Mouse (Mus musculus) ES-E14 (cell line): Measurements from ENCODE around the gene Pdzd2. TPM values are rescaled to one million over a fixed set of nuclear protein-coding genes. Genes with fewer than 3 reads are reported as not detected.

Source experiments
- DNase-seq: peaks from one replicate; pipeline ENCODE4 v3.0.0-alpha.2; 2013; ENCODE audit warnings: low read depth, low spot score
- H3K27ac ChIP-seq: 2 replicates; pipeline ENCODE4 v1.5.1; 2012; ENCODE audit warnings: low read depth, mild to moderate bottlenecking, low read length, moderate library complexity, mixed read lengths; ENCODE audit not compliant: poor library complexity, insufficient read depth, severe bottlenecking
- H3K36me3 ChIP-seq: 2 replicates; pipeline ENCODE4 v1.6.1; 2012; ENCODE audit warnings: mild to moderate bottlenecking, low read length, moderate library complexity, mixed read lengths; ENCODE audit not compliant: control insufficient read depth, poor library complexity, insufficient read depth, severe bottlenecking
- H3K4me1 ChIP-seq, 2 experiments: fragments of 150-350 bp in 1 of 2; sonication (generic) in 1 of 2; 2 replicates each; pipeline ENCODE4 v1.6.1; 2012; ENCODE audit warnings: low read length in 2 of 2, mild to moderate bottlenecking in 1 of 2, mixed read lengths in 1 of 2; ENCODE audit not compliant: control insufficient read depth in 2 of 2, insufficient read depth in 2 of 2, poor library complexity in 1 of 2
- H3K4me3 ChIP-seq, 2 experiments: fragments of 150-350 bp in 1 of 2; sonication (generic) in 1 of 2; 2 replicates each; pipeline ENCODE4 v1.5.1; 2012; ENCODE audit warnings: low read length in 2 of 2, low read depth in 1 of 2, mild to moderate bottlenecking in 1 of 2, mixed read lengths in 1 of 2; ENCODE audit not compliant: insufficient read depth in 1 of 2, poor library complexity in 1 of 2, severe bottlenecking in 1 of 2
- H3K9ac ChIP-seq: 2 replicates; pipeline ENCODE4 v1.6.1; 2012; ENCODE audit warnings: low read depth, mild to moderate bottlenecking, low read length, mixed read lengths; ENCODE audit not compliant: poor library complexity, insufficient read depth, severe bottlenecking
- H3K9me3 ChIP-seq: fragments of 150-350 bp; sonication (generic); 2 replicates; pipeline ENCODE4 v1.6.1; 2012; ENCODE audit warnings: low read depth, mild to moderate bottlenecking, low read length; ENCODE audit not compliant: control insufficient read depth, insufficient read depth
- CHD2 ChIP-seq: IDR thresholded peaks from 2 replicates; pipeline ENCODE4 v1.6.1; 2014; ENCODE audit warnings: mild to moderate bottlenecking, low read depth, low read length, inconsistent platforms
- HCFC1 ChIP-seq: IDR thresholded peaks from 2 replicates; pipeline ENCODE4 v1.6.1; 2012; ENCODE audit warnings: low read length, inconsistent platforms, borderline replicate concordance; ENCODE audit not compliant: insufficient read depth
- MAFK ChIP-seq: IDR thresholded peaks from 2 replicates; pipeline ENCODE4 v1.6.1; 2014; ENCODE audit warnings: mild to moderate bottlenecking, low read depth, low read length, inconsistent platforms; ENCODE audit not compliant: insufficient read depth
- ZC3H11A ChIP-seq: IDR thresholded peaks from 2 replicates; pipeline ENCODE4 v1.6.1; 2012; ENCODE audit warnings: low read depth, mild to moderate bottlenecking, inconsistent platforms, low read length, borderline replicate concordance
- ZNF384 ChIP-seq: IDR thresholded peaks from 2 replicates; pipeline ENCODE4 v1.6.1; 2012; ENCODE audit warnings: low read depth, low read length, inconsistent platforms
- in situ Hi-C, 2 experiments: fragments of 600-800 bp; cut with MboI; formaldehyde crosslinking; loops; one replicate each; pipeline ENCODE4 v1.15.1; 2025; ENCODE audit warnings: low sequenced_read_pairs in 2 of 2, inconsistent platforms in 1 of 2; ENCODE audit not compliant: unreplicated experiment in 2 of 2
- total RNA-seq: library from RNA; depleted of rRNA; stranded (reverse); fragments of 300-350 nt; gene quantifications from 2 replicates; pipeline ENCODE4 v1.2.3, GENCODE M21; 2012

Pdzd2 gene
- total RNA-seq, 1 experiment, result 6.3 TPM

DNA sequence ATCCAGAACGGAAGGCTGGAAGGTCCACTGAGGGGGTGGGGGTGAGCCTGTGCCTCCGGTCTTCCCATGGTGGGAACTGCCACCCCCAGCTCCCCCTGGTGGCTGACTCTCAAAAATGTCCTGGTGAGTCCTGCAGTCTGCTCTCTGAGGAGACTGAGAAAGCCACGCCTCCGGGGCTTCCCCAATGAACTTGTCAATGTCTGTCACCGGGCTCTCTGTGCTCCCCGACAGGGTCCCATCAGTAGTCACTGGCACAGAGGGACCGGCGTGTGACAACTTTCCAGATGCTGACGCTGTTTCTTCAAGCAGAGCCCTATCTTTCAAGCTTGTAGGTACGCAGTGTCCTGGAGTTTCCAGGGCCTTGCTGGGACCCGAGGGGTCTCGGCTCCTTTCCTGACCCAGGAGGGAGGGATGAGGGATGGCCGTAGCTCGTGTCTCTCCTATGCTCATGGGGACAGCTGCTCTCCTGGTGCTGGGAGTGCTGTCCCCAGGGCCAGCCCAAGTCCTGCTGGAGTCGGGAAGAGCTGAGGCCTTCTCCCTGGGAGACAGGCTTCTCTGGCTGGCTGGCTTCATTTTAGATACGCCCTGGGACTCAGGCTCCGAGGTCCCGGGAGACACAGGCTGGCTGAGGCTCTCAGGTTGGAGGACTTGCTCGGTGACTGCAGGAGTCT is 363.9 kb downstream of the Pdzd2 start:
- TF ChIP-seq ZNF384 (0 out of 2 replicates have a peak, but pooled peaks have one; percentile 10), MAFK (no peak)
- in situ Hi-C loops, result loop anchor here (10.0 kb wide), 1 partner anchor 199 kb away; no protein-coding TSS in a partner anchor
- Histone ChIP-seq H3K4me3 (peak overlapping the region; percentile 38 to 61), H3K9ac (no peak overlapping the region), H3K36me3 (no peaks in the 10 kb centered on the region), H3K4me1 (peaks cover 0 to 8% of the 10 kb centered on the region in 2 experiments; a peak in 2 of 4 replicates), H3K9me3 (no peaks in the 10 kb centered on the region), H3K27ac (no peak overlapping the region)
- peak; percentile 92 for DNase-seq

DNA sequence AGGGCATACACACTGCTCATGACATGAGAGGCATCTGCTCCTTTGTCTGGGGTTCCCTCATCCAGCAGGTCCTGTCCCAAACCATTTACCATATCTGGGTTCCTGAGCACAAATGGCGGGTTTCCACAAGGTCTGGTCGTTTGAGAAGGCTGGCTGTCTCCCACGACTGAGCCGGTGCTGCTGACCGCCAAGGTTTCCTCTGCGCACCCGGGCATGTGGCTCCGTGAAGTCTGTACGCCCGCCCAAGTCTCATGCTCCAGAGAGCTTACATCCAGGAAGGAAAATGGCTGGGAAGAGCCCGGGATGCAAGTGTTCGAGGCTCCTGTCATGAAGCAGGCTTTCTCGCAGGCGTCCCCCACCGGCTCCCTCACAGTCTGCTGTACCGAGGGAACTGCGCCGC is 364.8 kb downstream of the Pdzd2 start:
- in situ Hi-C loops, result loop anchor here (10.0 kb wide), 1 partner anchor 200 kb away; no protein-coding TSS in a partner anchor
- DNase-seq, result no peak
- H3K4me1 ChIP-seq, result peaks cover 0 to 8% of the 10 kb centered on the region in 2 experiments; a peak in 2 of 4 replicates
- no peaks in the 10 kb centered on the region for H3K36me3 ChIP-seq
- H3K9ac ChIP-seq, result peak overlapping the region; percentile 2; the same call in 1 of the 2 replicates
- H3K9me3 ChIP-seq, result no peaks in the 10 kb centered on the region
- H3K27ac ChIP-seq, result no peak overlapping the region
- TF ChIP-seq MAFK (no peak), HCFC1 (no peak), ZNF384 (no peak), ZC3H11A (no peak), CHD2 (no peak)
- H3K4me3 ChIP-seq, result peak overlapping the region; percentile 38 to 61

DNA sequence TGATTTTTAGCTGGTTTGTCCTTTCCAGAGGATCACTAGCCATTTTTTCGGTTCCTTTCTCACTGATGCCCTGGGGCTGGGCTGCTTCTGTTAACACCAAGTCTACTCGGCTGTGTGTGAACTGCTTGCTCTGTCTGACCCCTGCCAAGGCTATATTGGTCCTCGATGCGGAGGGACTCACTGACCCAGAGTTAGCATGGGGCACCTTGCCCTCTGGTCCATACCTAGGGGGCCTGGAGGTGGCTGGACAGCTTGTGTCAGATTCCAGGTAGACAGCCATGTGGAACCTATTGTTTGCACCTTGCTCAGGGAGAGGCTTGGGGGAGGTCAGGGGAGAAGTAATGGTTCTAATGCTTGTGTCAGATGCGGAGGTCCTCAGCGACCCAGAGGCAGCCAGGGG is 365.8 kb downstream of the Pdzd2 start:
- no peaks in the 10 kb centered on the region for H3K36me3 ChIP-seq
- no peak for DNase-seq
- in situ Hi-C loops, result loop anchor here (10.0 kb wide), 1 partner anchor 201 kb away; no protein-coding TSS in a partner anchor

DNA sequence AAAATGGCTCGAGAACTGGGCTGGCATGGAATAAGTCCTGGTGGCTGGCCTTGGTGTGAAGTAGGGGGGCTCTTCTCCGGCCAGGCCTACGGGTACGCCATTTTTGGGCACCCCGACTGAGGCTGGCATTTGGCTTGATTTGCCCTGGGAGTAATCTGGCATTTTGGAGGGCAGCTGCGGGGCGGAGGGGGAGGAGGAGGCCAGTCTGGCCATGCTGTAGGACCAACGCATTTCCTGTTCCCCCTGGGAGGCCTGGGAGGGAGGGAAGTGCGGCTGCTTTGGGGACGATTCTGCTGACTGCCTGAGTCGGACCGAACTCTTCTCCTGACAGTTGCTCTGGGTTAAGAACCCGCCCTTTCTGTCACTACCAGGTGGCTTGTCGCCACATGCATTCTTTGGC is 366.2 kb downstream of the Pdzd2 start:
- Histone ChIP-seq H3K9me3 (no peaks in the 10 kb centered on the region), H3K4me3 (no peak overlapping the region), H3K36me3 (no peaks in the 10 kb centered on the region), H3K4me1 (peaks cover 0 to 8% of the 10 kb centered on the region in 2 experiments; a peak in 2 of 4 replicates), H3K27ac (no peak overlapping the region), H3K9ac (no peak overlapping the region)
- in situ Hi-C loops, result loop anchor here (10.0 kb wide), 1 partner anchor 201 kb away; no protein-coding TSS in a partner anchor
- no peak for DNase-seq
- TF ChIP-seq CHD2 (no peak), MAFK (no peak), ZNF384 (no peak), ZC3H11A (no peak), HCFC1 (no peak)

More for the DNA sequence above, 365.8 kb downstream of the Pdzd2 start:
- peaks cover 0 to 8% of the 10 kb centered on the region in 2 experiments; a peak in 2 of 4 replicates for H3K4me1 ChIP-seq
- TF ChIP-seq HCFC1, result no peak
- no peak for TF ChIP-seq ZC3H11A
- no peak for TF ChIP-seq ZNF384
- H3K9ac ChIP-seq, result no peak overlapping the region
- no peak overlapping the region for H3K27ac ChIP-seq
- H3K9me3 ChIP-seq, result no peaks in the 10 kb centered on the region
- H3K4me3 ChIP-seq, result no peak overlapping the region
